Mouse (Mus musculus): ENCODE data around the gene Anks1b. TPM values are rescaled to one million over a fixed set of nuclear protein-coding genes. Genes with fewer than 3 reads are reported as not detected.

The Anks1b gene
- polyA plus RNA-seq (2015; fragmentation: Nextera tagmentation; extraction: Ambion mirVana), result 0.50 and 1.4 TPM in 2 replicates

DNA sequence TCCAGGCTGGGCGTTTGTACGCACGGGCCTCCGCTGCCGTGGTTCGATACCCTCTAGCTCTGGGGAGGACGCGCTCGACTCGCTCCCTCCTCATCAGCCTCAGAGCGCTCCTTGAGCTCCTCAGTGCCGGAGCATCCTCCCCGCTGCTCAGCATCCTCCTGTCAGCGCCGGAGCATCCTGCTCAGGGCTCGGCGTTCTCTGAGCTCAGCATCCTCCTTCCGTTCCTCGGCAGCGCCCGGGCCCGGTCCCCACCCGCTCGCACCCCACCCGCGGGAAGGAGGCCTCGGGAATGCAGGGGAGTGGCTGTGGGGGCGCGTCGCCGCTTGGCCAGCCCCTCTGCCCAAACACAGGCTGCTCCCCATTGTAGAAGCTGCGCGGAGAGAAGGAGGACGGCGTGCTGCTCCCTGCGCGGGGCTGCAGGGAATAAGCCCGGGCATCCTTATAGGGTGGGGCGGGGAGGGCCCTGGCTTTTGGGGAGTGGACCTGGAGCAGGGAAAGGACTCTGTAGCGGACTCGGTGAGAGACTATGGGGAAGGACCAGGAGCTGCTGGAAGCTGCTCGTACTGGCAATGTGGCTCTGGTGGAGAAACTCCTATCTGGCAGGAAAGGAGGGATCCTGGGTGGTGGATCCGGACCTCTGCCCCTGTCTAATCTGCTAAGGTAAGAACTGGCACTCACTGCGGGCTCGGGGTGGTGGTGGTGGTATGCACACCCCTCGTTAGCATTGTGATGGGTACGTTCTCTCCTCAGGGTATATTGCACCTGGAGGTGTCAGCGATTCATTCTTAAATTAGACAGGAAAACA, at the start of gene Anks1b:
Anks1b (plus strand) TSS at position 364 of the 805 bp plus-strand sequence.

Other genes starting within 250 kb of the Anks1b start
- 2.8 and 3.1 TPM in 2 replicates for gene Scyl2, start 187.2 kb upstream of the Anks1b start, polyA plus RNA-seq (2015; fragmentation: Nextera tagmentation; extraction: Ambion mirVana)
- 17.2 and 19.9 TPM in 2 replicates for gene Actr6, start 141.2 kb upstream of the Anks1b start, polyA plus RNA-seq (2015; fragmentation: Nextera tagmentation; extraction: Ambion mirVana)
- 6.3 and 8.8 TPM in 2 replicates for gene Uhrf1bp1l, start 128.5 kb upstream of the Anks1b start, polyA plus RNA-seq (2015; fragmentation: Nextera tagmentation; extraction: Ambion mirVana)

Measured in skeletal muscle tissue, postnatal 0 days (tissue).